Mouse (Mus musculus): ENCODE data around the gene Prickle3.
"Not testable (repeated sequence)": the region's sequence is repeated elsewhere in the genome, so short reads cannot be mapped to it uniquely, and the experiment has no call there.

The Prickle3 gene

DNA sequence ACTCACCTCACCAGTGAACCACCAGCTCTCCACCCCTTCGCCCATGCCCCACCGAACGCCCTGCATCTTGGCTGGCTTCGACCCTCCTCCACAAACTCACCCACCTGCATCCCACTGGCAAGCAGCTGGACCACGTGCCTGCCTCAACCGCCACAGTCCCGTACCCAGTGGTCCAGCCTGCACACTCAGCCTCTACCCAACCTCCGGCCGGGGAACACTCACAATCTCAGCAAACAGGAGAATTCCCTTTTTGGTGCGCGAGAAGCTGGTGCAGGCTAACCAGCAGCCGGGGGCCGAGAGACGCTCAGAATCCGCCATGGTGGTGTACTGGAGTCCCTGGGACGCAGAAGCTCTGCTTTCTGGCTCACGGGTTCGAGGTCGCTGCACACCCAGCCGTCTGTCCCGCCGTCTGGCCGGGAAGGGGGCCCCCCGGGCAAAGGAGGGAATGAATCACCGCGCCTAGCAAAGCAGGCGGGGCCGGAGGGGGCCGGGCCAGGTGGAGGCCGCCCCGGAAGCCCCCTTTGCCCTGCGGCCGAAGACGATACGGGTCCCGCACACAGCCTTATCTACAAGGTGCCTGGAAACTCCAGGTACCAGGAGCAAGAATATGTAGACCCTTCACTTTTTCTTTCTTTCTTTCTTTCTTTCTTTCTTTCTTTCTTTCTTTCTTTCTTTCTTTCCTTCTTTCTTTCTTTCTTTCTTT is 14.0 kb downstream of the Prickle3 start, which contains the start of gene Plp2:
Gene Plp2, minus strand, starts transcription at position 470 of the 703 bp plus-strand sequence.
- DNase-seq (ENCODE audit: low read depth) = no peak

DNA sequence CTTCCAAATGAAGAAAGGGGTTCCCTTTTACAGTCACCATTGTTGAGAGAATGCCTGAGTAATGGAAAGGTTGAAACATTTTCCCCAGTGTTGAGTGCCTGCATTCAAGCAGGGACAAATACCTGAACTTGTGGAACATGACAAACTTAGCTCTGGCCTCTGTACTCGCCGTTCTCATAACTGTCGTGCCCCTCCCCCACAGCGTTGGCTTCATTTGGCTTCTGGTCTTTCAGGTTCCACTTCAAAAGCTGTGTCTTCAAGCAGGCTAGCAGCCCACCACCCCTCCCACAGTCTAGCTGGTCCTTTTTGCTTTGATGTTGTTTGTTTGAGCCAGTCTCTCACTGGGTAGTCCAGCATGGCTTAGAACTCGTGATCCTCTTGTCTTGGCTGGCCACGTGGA is 15.7 kb downstream of the Prickle3 start:
- no peak for DNase-seq (ENCODE audit: low read depth)

DNA sequence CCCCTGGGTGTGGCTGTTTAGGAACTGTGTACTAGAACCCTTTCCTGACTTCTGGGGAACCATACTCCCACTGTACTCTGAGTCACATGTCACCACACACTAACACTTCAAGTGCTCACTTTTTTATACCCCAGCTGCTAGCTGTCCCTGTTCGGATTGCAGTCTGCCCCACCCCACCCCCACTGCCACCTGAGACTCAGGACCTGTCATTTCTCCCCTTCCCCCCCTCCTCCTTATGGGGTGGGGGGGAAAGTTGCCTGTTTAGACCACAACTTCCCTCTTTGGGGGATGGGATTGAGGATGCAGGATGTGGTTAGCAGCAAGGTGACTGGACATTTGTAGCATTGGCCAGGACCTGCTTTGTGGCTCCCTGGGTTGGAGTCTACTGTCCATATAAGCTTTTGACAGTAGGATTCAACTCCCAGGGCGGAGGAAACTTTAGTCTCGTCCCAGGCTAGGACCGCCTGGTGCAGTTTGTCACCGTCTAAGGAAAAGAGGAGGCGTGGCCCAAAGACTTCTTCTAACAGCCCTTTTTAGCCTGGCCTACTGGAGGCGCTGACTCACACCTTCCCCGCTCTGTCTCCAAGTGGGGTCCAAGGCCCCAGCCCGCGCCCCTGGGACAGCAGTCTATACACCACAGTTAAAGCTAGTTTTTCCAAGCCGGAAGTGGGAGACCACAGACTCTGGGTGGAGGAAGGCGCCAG is 16.7 kb downstream of the Prickle3 start:
- no peak for DNase-seq (ENCODE audit: low read depth)

- DNase-seq (ENCODE audit: low read depth) = no peak
These were observed 17.4 kb downstream of the Prickle3 start for GRCm38 (mm10) chrX:7674284-7675000.

- DNase-seq (ENCODE audit: low read depth) = no peak
These were observed 17.9 kb downstream of the Prickle3 start for GRCm38 (mm10) chrX:7675001-7675380.

- no peak for DNase-seq (ENCODE audit: low read depth)
These were observed 21.9 kb downstream of the Prickle3 start for GRCm38 (mm10) chrX:7678986-7679385.

GRCm38 (mm10) chrX:7679405-7680056 is 22.5 kb downstream of the Prickle3 start:
- peak; percentile 71 for DNase-seq (ENCODE audit: low read depth)

DNA sequence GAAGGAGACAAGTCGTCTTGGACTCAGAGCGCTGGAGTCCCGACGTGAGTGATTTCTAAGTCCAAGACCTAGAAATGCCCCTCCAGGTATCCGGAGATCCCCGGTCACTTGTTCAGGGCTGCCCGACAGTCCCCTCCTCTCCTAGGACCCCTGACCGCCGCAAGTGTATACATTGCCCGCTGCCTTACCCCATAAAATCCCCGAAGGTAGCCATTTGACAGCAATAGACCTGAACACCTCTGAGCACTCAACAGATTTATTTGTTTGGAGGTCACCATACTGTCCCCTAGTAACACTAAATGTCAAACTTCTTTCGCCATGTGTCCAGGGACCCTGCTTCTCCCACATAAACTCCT is 23.0 kb downstream of the Prickle3 start:
- no peak for DNase-seq (ENCODE audit: low read depth)

- DNase-seq (ENCODE audit: low read depth) = no peak
These were observed 23.8 kb downstream of the Prickle3 start, which contains the start of gene Magix for GRCm38 (mm10) chrX:7680864-7681263. Gene Magix, minus strand, starts transcription at chrX:7681251.

- no peak for DNase-seq (ENCODE audit: low read depth)
These were observed 31.3 kb downstream of the Prickle3 start for GRCm38 (mm10) chrX:7688321-7688720.

GRCm38 (mm10) chrX:7690486-7690885 is 33.4 kb downstream of the Prickle3 start:
- no peak for DNase-seq (ENCODE audit: low read depth)

DNA sequence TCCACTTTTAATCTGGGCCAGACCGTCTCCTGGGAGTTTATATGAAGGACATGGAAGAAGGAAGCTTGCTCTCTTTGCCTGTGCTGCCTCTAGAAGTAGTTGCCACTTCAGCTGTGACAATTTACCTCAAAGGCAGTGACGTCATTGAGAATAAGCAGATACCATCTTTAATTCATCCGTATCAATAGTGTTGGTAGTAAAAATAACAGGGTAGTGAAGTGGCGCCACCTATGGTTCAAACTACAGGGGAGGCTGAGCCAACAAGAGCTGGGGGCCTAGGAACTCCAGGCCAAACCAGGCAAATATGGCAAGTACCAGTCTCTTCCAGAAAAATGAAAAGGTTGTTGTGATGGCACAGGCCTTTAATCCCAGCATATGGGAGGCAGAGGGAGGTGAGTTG is 35.8 kb downstream of the Prickle3 start:
- no peak for DNase-seq (ENCODE audit: low read depth)

GRCm38 (mm10) chrX:7696520-7696919 is 39.5 kb downstream of the Prickle3 start:
- DNase-seq (ENCODE audit: low read depth) = no peak

GRCm38 (mm10) chrX:7696954-7697381 is 39.9 kb downstream of the Prickle3 start, which contains the start of gene Gpkow:
Gene Gpkow, plus strand, starts transcription at chrX:7697131.
- peak; percentile 79 for DNase-seq (ENCODE audit: low read depth)

- not testable (repeated sequence) for DNase-seq (ENCODE audit: low read depth)
These were observed 56.7 kb downstream of the Prickle3 start for GRCm38 (mm10) chrX:7713764-7714134.

DNA sequence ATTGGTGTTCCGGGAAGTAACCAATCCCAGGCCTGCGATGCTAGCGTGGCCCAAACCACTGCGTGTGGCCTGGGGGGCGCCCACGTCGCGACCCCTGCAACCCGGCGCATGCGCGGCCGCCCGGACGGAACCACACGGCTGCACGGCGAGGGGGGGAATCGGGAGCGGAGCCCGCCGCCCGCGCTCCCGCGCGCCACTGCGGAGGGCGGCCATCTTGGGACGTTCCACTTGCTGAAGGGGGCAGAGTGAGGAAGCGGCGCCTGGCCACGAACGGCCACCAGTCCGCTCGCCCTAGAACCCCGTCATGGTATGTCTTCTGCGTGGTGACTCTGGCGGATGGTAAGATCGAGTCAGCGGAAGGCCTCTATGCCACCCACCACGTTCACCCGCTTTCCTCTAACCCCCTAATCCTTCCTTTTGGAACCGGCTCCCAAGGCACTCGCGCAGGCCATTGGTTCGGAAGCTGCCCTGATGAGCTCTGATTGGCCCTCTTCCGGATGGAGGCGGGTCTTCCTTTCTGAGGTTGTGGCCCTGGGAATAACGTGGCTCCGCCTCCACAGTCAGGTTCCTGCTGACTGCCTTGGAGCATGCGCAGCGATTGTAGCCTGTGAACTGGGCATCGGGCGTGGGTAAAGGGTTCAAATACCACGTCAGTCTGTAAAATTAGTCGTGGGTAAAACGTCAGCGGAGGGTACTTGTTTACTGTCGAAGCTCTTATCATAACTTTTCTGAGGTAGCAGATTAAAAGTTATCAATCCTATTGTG is 57.3 kb downstream of the Prickle3 start, which contains the start of gene Wdr45:
Gene Wdr45, plus strand, starts transcription at position 199 of the 765 bp plus-strand sequence.
- peak; percentile 89 for DNase-seq (ENCODE audit: low read depth)

DNA sequence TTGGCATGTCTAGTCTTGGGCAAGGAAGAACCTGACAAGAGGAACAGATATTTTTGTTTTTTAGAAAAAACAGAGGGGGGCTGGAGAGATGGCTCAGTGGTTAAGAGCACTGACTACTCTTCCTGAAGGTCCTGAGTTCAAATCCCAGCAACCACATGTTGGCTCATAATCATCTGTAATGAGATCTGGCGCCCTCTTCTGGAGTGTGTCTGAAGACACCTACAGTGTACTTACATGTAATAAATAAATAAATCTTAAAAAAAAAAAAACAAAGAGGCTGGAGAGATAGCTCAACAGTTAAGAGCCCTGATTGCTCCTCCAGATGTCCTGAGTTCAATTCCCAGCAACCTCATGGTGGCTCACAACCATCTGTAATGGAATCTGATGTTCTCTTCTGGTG is 59.0 kb downstream of the Prickle3 start:
- DNase-seq (ENCODE audit: low read depth) = not testable (repeated sequence)
